8 mouse cellular contexts compared by ENCODE assay signal in the genomic region with DNA sequence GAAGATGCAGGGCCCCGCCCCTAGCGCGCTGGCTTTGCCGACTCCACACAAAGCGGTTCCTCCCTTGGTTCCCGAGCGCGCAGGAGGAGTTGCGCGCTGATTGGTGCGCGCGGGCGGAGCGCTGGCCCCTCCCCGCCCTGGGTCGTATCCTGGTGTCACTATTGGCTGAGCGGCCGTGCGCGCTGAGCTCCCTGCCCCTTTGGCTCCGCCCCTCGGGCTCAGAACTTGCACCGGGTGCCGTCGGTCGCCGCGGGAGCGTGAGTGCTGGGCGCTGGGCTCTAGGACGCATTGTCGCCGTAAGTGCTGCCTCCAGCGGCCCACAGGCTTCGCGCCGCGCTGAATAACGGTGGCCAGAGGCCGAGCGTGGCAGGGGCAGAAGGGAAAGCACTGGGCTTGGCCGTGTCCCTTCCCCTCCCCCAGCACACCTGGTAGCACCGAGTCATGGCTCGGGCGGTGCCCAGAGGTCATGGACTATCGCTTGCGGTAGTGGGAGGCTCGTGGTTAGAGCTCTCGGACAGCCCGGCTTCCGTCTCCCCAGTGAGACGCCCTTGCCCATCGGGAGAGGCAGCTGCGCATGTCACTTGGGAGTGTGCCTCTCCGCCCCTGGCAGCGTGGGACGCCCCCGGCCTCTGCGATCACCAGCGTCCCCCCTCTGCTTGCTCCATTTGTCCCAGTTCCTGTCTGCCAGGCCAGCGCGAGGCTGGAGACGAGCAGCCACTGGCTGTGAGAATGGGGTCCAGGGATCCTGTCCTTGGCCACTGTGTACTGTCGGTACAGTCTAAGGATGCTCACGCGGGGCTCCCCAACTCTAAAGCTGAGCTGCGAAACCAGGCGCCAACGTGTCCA. TPM values are rescaled to one million over a fixed set of nuclear protein-coding genes. Genes with fewer than 3 reads are reported as not detected.
DNase-seq lines count a peak whose midpoint lies in the region; ATAC-seq lines count a peak whose summit lies in the region.

A gene (plus strand): TSS at position 208 of the 846 bp plus-strand sequence.

- DNase-seq in c-Kit-negative CD71-positive TER-119-positive erythroid progenitor cells, embryonic 14.5 days (ENCODE audit: low read depth, low spot score), result peak; percentile 95
- peak; percentile 89 for DNase-seq in fibroblast of lung, adult 2 months (ENCODE audit: low read depth)
- DNase-seq in kidney, postnatal 14 days, result peak; percentile 94
- DNase-seq in liver, embryonic 13.5 days, result peak; percentile 96
- DNase-seq in neural tube, embryonic 10.5 days (ENCODE audit: extremely low spot score, low spot score), result peak; percentile 90

- peaks cover 7 to 33% of the 10 kb centered on the region in 2 experiments for H3K4me1 ChIP-seq in heart, embryonic 14.5 days (ENCODE audit: control insufficient read depth in 2 of 2, insufficient read depth in 2 of 2, low read length in 2 of 2)
- peaks cover 36% of the 10 kb centered on the region for H3K4me1 ChIP-seq in liver, embryonic 13.5 days (replicated peaks)
- peaks cover 9% of the 10 kb centered on the region for H3K4me1 ChIP-seq in stomach, embryonic 16.5 days (ENCODE audit: control insufficient read depth, insufficient read depth, low read length)

- H3K9me3 ChIP-seq in heart, embryonic 14.5 days (ENCODE audit: control insufficient read depth, low read length), result no peaks in the 10 kb centered on the region
- H3K9me3 ChIP-seq in liver, embryonic 13.5 days (replicated peaks), result no peaks in the 10 kb centered on the region
- no peaks in the 10 kb centered on the region for H3K9me3 ChIP-seq in stomach, embryonic 16.5 days (replicated peaks; ENCODE audit: control insufficient read depth, low read length)

- ATAC-seq in CD4-positive, CD25-positive, alpha-beta regulatory T cell, adult 4 months, result peak; percentile 98
- ATAC-seq in heart, embryonic 14.5 days (ENCODE audit: insufficient number of reproducible peaks, insufficient read depth, low FRiP score, low read depth), result peak; percentile 94
- peak; percentile 97 for ATAC-seq in liver, embryonic 13.5 days (ENCODE audit: low read depth)
- peak; percentile 99 for ATAC-seq in stomach, embryonic 16.5 days (ENCODE audit: insufficient read depth, low FRiP score)

- peak within 1 kb of the TSS; percentile 90 to 92 for H3K27ac ChIP-seq in heart, embryonic 14.5 days (replicated peaks in 1 of 2; ENCODE audit: control insufficient read depth in 1 of 2, insufficient read depth in 1 of 2, low read depth in 2 of 2, low read length in 2 of 2)
- H3K27ac ChIP-seq in liver, embryonic 13.5 days, result peak within 1 kb of the TSS; percentile 95
- no peak within 1 kb of the TSS; the same call in none of the 2 replicates for H3K27ac ChIP-seq in stomach, embryonic 16.5 days (ENCODE audit: low read length)

- no peaks in the 10 kb centered on the region for H3K27me3 ChIP-seq in heart, embryonic 14.5 days (ENCODE audit: control insufficient read depth, insufficient read depth, low read length)
- H3K27me3 ChIP-seq in liver, embryonic 13.5 days, result no peaks in the 10 kb centered on the region
- no peaks in the 10 kb centered on the region for H3K27me3 ChIP-seq in stomach, embryonic 16.5 days (ENCODE audit: control insufficient read depth, insufficient read depth, low read length)

- H3K4me3 ChIP-seq in heart, embryonic 14.5 days (ENCODE audit: control insufficient read depth in 1 of 2, insufficient read depth in 1 of 2, low read depth in 1 of 2, low read length in 2 of 2), result peak within 1 kb of the TSS; percentile 87 to 93
- peak within 1 kb of the TSS; percentile 82 for H3K4me3 ChIP-seq in liver, embryonic 13.5 days (replicated peaks)
- H3K4me3 ChIP-seq in stomach, embryonic 16.5 days (replicated peaks; ENCODE audit: low read length), result peak within 1 kb of the TSS; percentile 87

- H3K4me2 ChIP-seq in heart, embryonic 14.5 days (ENCODE audit: low read length), result peak within 1 kb of the TSS; percentile 98
- peak within 1 kb of the TSS; percentile 99 for H3K4me2 ChIP-seq in liver, embryonic 13.5 days
- H3K4me2 ChIP-seq in stomach, embryonic 16.5 days (ENCODE audit: low read depth, low read length), result peak within 1 kb of the TSS; percentile 98

- H3K9ac ChIP-seq in heart, embryonic 14.5 days (ENCODE audit: low read length), result peak within 1 kb of the TSS; percentile 90
- peak within 1 kb of the TSS; percentile 90 for H3K9ac ChIP-seq in liver, embryonic 13.5 days
- peak within 1 kb of the TSS; percentile 75 for H3K9ac ChIP-seq in stomach, embryonic 16.5 days (ENCODE audit: low read length)

- no peaks in the 10 kb centered on the region for H3K36me3 ChIP-seq in heart, embryonic 14.5 days (ENCODE audit: control insufficient read depth, insufficient read depth, low read length)
- H3K36me3 ChIP-seq in liver, embryonic 13.5 days, result no peaks in the 10 kb centered on the region
- no peaks in the 10 kb centered on the region for H3K36me3 ChIP-seq in stomach, embryonic 16.5 days (ENCODE audit: control insufficient read depth, insufficient read depth, low read length)

- under 1% methylated on average over 70 of the region's 70 CpGs for WGBS in heart, embryonic 14.5 days
- WGBS in liver, embryonic 13.5 days (ENCODE audit: insufficient replicate concordance), result under 1% methylated on average over 68 of the region's 70 CpGs
- under 1% methylated on average over 70 of the region's 70 CpGs for WGBS in stomach, embryonic 16.5 days

RNA-seq across cellular contexts. Expression of the gene that starts here (rescaled TPM):
- polyA plus RNA-seq in CD4-positive, CD25-positive, alpha-beta regulatory T cell, adult 4 months (2017; shearing (Covaris generic)), result 1 to 10 TPM; 5.8 to 9.1 TPM
- 10.5 and 13.3 TPM in 2 replicates for polyA plus RNA-seq in heart, embryonic 14.5 days (2014; fragmentation: Nextera tagmentation; extraction: Ambion mirVana)
- 7.8 and 8.1 TPM in 2 replicates for polyA plus RNA-seq in liver, embryonic 13.5 days (2015; fragmentation: Nextera tagmentation; extraction: Ambion mirVana)
- 5.6 and 6.0 TPM in 2 replicates for polyA plus RNA-seq in stomach, embryonic 16.5 days (2015; fragmentation: Nextera tagmentation; extraction: Ambion mirVana)
